In genomic region chr4:45799956-45800537, GRCm38 (mm10) we compare ENCODE assay signal across 17 mouse cellular contexts. TPM values are rescaled to one million over a fixed set of nuclear protein-coding genes. Genes with fewer than 3 reads are reported as not detected.
A peak's percentile ranks its signal among the peaks of the same experiment; 100 is the strongest.
DNase-seq lines count a peak whose midpoint lies in the region; ATAC-seq and TF ChIP-seq lines count a peak whose summit lies in the region.
"Had no signal": no experiment of that assay in that cellular context is flagged by ENCODE, and none has a peak within 500 bp of the region (broad histone marks: within the 10 kb centered on the region; RNA-seq: fewer than 3 reads in every experiment).

No protein-coding gene starts in this region.

- no peak for TF ChIP-seq CTCF in intestine, postnatal 0 days (IDR thresholded peaks at IDR 0.05; ENCODE audit: low read depth)
- no peak for TF ChIP-seq CTCF in small intestine, adult 2 months (IDR thresholded peaks at IDR 0.05; ENCODE audit: extremely low read depth, insufficient read length, insufficient replicate concordance, low read depth, low read length)

- peak overlapping the region; percentile 63 for H3K27ac ChIP-seq in heart, embryonic 12.5 days (ENCODE audit: poor library complexity, severe bottlenecking)
- 0 out of 2 replicates have a peak overlapping the region, but pooled peaks have one; percentile 20 for H3K27ac ChIP-seq in midbrain, embryonic 10.5 days (replicated peaks)
- no peak overlapping the region for H3K27ac ChIP-seq in midbrain, embryonic 15.5 days
- H3K27ac ChIP-seq in intestine, postnatal 0 days (ENCODE audit: low read depth, low read length) = peak overlapping the region; percentile 82
- peak overlapping the region; percentile 100 for H3K27ac ChIP-seq in small intestine, adult 2 months (ENCODE audit: insufficient read depth, low read depth, low read length)

- H3K4me3 ChIP-seq in heart, embryonic 12.5 days = no peak overlapping the region
- H3K4me3 ChIP-seq in midbrain, embryonic 10.5 days = no peak overlapping the region
- no peak overlapping the region for H3K4me3 ChIP-seq in midbrain, embryonic 15.5 days
- H3K4me3 ChIP-seq in intestine, postnatal 0 days (ENCODE audit: low read depth, low read length) = peak overlapping the region; percentile 61
- peak overlapping the region; percentile 59 for H3K4me3 ChIP-seq in small intestine, adult 2 months (ENCODE audit: low read depth, low read length)

- H3K4me2 ChIP-seq in heart, embryonic 12.5 days = peak overlapping the region; percentile 76
- no peak overlapping the region for H3K4me2 ChIP-seq in midbrain, embryonic 15.5 days
- H3K4me2 ChIP-seq in intestine, postnatal 0 days (replicated peaks; ENCODE audit: low read depth) = peak overlapping the region; percentile 74

- no peak for TF ChIP-seq POLR2A in small intestine, adult 2 months (IDR thresholded peaks at IDR 0.05; ENCODE audit: low read depth, low read length)

- peaks cover 21% of the 10 kb centered on the region for H3K36me3 ChIP-seq in heart, embryonic 12.5 days
- peaks cover 10% of the 10 kb centered on the region for H3K36me3 ChIP-seq in midbrain, embryonic 10.5 days
- H3K36me3 ChIP-seq in midbrain, embryonic 15.5 days (replicated peaks) = no peaks in the 10 kb centered on the region; the same call in 1 of the 2 replicates
- H3K36me3 ChIP-seq in intestine, postnatal 0 days (ENCODE audit: control insufficient read depth, insufficient read depth) = peaks cover 29% of the 10 kb centered on the region
- peaks cover 30% of the 10 kb centered on the region for H3K36me3 ChIP-seq in small intestine, adult 2 months (ENCODE audit: control insufficient read depth, insufficient read depth, low read length)

- H3K27me3 ChIP-seq in heart, embryonic 12.5 days (replicated peaks) = no peaks in the 10 kb centered on the region
- H3K27me3 ChIP-seq in midbrain, embryonic 10.5 days (ENCODE audit: low read depth, poor library complexity, severe bottlenecking) = peaks cover 37% of the 10 kb centered on the region
- 0 out of 2 replicates have a peak, but pooled peaks cover 2% of the 10 kb centered on the region for H3K27me3 ChIP-seq in midbrain, embryonic 15.5 days (replicated peaks)
- no peaks in the 10 kb centered on the region for H3K27me3 ChIP-seq in intestine, postnatal 0 days (replicated peaks; ENCODE audit: control insufficient read depth, insufficient read depth, low read length)
- no peaks in the 10 kb centered on the region for H3K27me3 ChIP-seq in small intestine, adult 2 months (ENCODE audit: control insufficient read depth, insufficient read depth, low read length)

- no peak for DNase-seq in heart, adult 18-20 months
- no peak for DNase-seq in midbrain, embryonic 10.5 days (ENCODE audit: low spot score)
- DNase-seq in ovary, postnatal 36 days (ENCODE audit: low spot score) = no peak
- DNase-seq in spleen, adult 12 weeks (ENCODE audit: low spot score) = no peak
- DNase-seq: cerebellum, adult 18-20 months; embryo, embryonic 11 days; gastrocnemius, postnatal 10 days; kidney, postnatal 4 days; lung, embryonic 14.5 days; right cerebral cortex, postnatal 25 days had no signal

- 27% methylated on average over 3 of the region's 3 CpGs for WGBS in heart, embryonic 12.5 days
- 47% methylated on average over 3 of the region's 3 CpGs for WGBS in midbrain, embryonic 10.5 days
- 34% methylated on average over 3 of the region's 3 CpGs for WGBS in midbrain, embryonic 15.5 days
- 17% methylated on average over 3 of the region's 3 CpGs for WGBS in intestine, postnatal 0 days
- 13% methylated on average over 3 of the region's 3 CpGs for WGBS in small intestine, adult 2 months

- H3K9ac ChIP-seq in heart, embryonic 12.5 days = no peak overlapping the region
- H3K9ac ChIP-seq in midbrain, embryonic 15.5 days = no peak overlapping the region
- H3K9ac ChIP-seq in intestine, postnatal 0 days (ENCODE audit: low read depth, low read length) = peak overlapping the region; percentile 45

- no peak for ATAC-seq in heart, embryonic 12.5 days (ENCODE audit: insufficient number of reproducible peaks, low FRiP score)
- no peak for ATAC-seq in midbrain, embryonic 15.5 days (replicated peaks)
- ATAC-seq in intestine, postnatal 0 days = peak; percentile 57

- peaks cover 44% of the 10 kb centered on the region for H3K4me1 ChIP-seq in heart, embryonic 12.5 days (replicated peaks)
- H3K4me1 ChIP-seq in midbrain, embryonic 10.5 days = peaks cover 36% of the 10 kb centered on the region
- H3K4me1 ChIP-seq in midbrain, embryonic 15.5 days = peaks cover 21% of the 10 kb centered on the region
- no peaks in the 10 kb centered on the region; the same call in 1 of the 2 replicates for H3K4me1 ChIP-seq in intestine, postnatal 0 days (replicated peaks; ENCODE audit: control insufficient read depth, insufficient read depth, low read length)
- H3K4me1 ChIP-seq in small intestine, adult 2 months (ENCODE audit: control insufficient read depth, insufficient read depth, insufficient read length, low read length) = peaks cover 16% of the 10 kb centered on the region

- H3K9me3 ChIP-seq in heart, embryonic 12.5 days (replicated peaks) = no peaks in the 10 kb centered on the region
- H3K9me3 ChIP-seq in midbrain, embryonic 10.5 days (replicated peaks) = no peaks in the 10 kb centered on the region
- H3K9me3 ChIP-seq in midbrain, embryonic 15.5 days = no peaks in the 10 kb centered on the region
- no peaks in the 10 kb centered on the region for H3K9me3 ChIP-seq in intestine, postnatal 0 days (ENCODE audit: control insufficient read depth)

RNA-seq across cellular contexts. Expression of gene Aldh1b1, which starts 1.2 kb away (rescaled TPM):
- 104 and 107 TPM in 2 replicates for polyA plus RNA-seq in heart, embryonic 12.5 days (2016; fragmentation: Nextera tagmentation; extraction: Ambion mirVana)
- total RNA-seq in heart, adult 18-20 months (2021) = 10 to 100 TPM; 12.6 to 14.6 TPM
- polyA plus RNA-seq in midbrain, embryonic 10.5 days (2016; fragmentation: Nextera tagmentation; extraction: Ambion mirVana) = 4.6 and 5.1 TPM in 2 replicates
- polyA plus RNA-seq in midbrain, embryonic 15.5 days (2015; fragmentation: Nextera tagmentation; extraction: Ambion mirVana) = 22.5 and 23.3 TPM in 2 replicates
- polyA plus RNA-seq in intestine, postnatal 0 days (2015; fragmentation: Nextera tagmentation; extraction: Ambion mirVana) = 350 and 391 TPM in 2 replicates
- 55.3 and 276 TPM in 2 replicates for polyA plus RNA-seq in small intestine, adult 2 months (2012; rRNA removed)

RNA-seq across cellular contexts. Expression of gene Igfbpl1, which starts 26.7 kb away (rescaled TPM):
- polyA plus RNA-seq in heart, embryonic 12.5 days (2016; fragmentation: Nextera tagmentation; extraction: Ambion mirVana) = 6.1 and 7.0 TPM in 2 replicates
- under 1 TPM; 0.23 to 0.30 TPM for total RNA-seq in heart, adult 18-20 months (2021)
- polyA plus RNA-seq in midbrain, embryonic 10.5 days (2016; fragmentation: Nextera tagmentation; extraction: Ambion mirVana) = 13.8 and 23.1 TPM in 2 replicates
- 57.0 and 65.1 TPM in 2 replicates for polyA plus RNA-seq in midbrain, embryonic 15.5 days (2015; fragmentation: Nextera tagmentation; extraction: Ambion mirVana)
- 0.16 and 0.18 TPM in 2 replicates for polyA plus RNA-seq in intestine, postnatal 0 days (2015; fragmentation: Nextera tagmentation; extraction: Ambion mirVana)
- polyA plus RNA-seq in small intestine, adult 2 months (2012; rRNA removed) = 0.42 TPM in 1 of 2 replicates, not detected in the other
- total RNA-seq: neutrophil, adult 5-6 weeks had no signal
- polyA plus RNA-seq: CD4-positive, CD25-positive, alpha-beta regulatory T cell, adult 4 months; erythroblast, embryonic 14.5 days had no signal

RNA-seq across cellular contexts. Expression of gene Stra6l, which starts 48.4 kb away (rescaled TPM):
- 0.15 TPM in 2 replicates for polyA plus RNA-seq in heart, embryonic 12.5 days (2016; fragmentation: Nextera tagmentation; extraction: Ambion mirVana)
- not detected for total RNA-seq in heart, adult 18-20 months (2021)
- 0.11 and 0.17 TPM in 2 replicates for polyA plus RNA-seq in midbrain, embryonic 10.5 days (2016; fragmentation: Nextera tagmentation; extraction: Ambion mirVana)
- polyA plus RNA-seq in midbrain, embryonic 15.5 days (2015; fragmentation: Nextera tagmentation; extraction: Ambion mirVana) = 1.0 and 1.1 TPM in 2 replicates
- 47.9 and 59.0 TPM in 2 replicates for polyA plus RNA-seq in intestine, postnatal 0 days (2015; fragmentation: Nextera tagmentation; extraction: Ambion mirVana)
- 2.3 and 7.1 TPM in 2 replicates for polyA plus RNA-seq in small intestine, adult 2 months (2012; rRNA removed)
- total RNA-seq: neutrophil, adult 5-6 weeks had no signal
- polyA plus RNA-seq: erythroblast, embryonic 14.5 days; lung, embryonic 14.5 days had no signal

Comparison
In these comparisons a context has a peak if more than half of its experiments do, and no peak if none do; other contexts are left out.
1. H3K4me3 ChIP-seq: peak in intestine, postnatal 0 days (single experiment) and small intestine, adult 2 months (single experiment); none in heart, embryonic 12.5 days (single experiment), midbrain, embryonic 10.5 days (single experiment) and midbrain, embryonic 15.5 days (single experiment).